Mouse (Mus musculus) central nervous system, embryonic 14 days (tissue): ENCODE results near the gene Zkscan3. TPM values are rescaled to one million over a fixed set of nuclear protein-coding genes. Genes with fewer than 3 reads are reported as not detected.

Experiments used
- polyA plus RNA-seq: library from polyadenylated mRNA; depleted of rRNA; stranded (reverse); fragments of >200 nt; gene quantifications from 2 replicates; pipeline ENCODE4 v1.2.3, GENCODE M21; 2012; rRNA removed

Zkscan3 gene
- 74.8 and 89.9 TPM in 2 replicates for polyA plus RNA-seq

GRCm38 (mm10) chr13:21402287-21402846, at the start of gene Zkscan3:
Gene Zkscan3 (minus strand): TSS chr13:21402755.

DNA sequence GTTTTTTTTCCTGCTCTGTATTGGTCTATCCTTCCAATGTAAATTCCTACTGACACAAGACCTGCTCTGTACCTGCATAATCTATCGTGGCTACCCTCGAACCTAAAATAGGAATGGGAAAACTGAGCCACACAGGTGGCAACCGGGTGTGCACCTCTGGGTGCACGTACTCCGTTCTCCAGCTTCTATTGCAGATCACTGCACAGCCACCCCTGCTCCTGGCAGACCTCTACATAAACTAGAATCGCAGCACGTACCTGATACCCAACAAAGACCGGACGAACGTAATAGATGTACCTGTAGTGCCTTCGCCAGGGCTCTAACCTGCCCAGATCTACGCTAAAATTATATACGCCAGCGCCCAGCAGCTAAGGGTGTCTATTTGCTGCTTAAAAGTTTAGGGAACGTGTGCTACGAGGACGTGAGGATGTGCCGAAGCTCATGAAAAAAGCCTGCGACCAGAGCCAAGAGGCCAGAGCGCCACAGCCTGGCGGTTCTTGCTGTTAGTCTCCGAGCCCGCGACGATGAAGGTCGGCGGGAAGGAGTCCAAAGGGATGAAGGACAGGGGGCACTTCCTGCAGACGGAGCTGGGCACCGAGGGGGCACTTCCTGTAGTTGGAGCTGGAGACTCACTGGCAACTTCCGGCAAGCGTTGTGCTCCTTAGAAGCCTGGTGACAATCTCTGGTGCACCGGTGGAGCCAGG, 38.1 kb upstream of the Zkscan3 start, which contains the start of gene Pgbd1:
Gene Pgbd1, minus strand, starts transcription at position 556 of the 704 bp plus-strand sequence.

GRCm38 (mm10) chr13:21362621-21363248, 39.8 kb downstream of the Zkscan3 start, which contains the start of gene Zscan12:
Gene Zscan12 (plus strand): TSS chr13:21362820.

DNA sequence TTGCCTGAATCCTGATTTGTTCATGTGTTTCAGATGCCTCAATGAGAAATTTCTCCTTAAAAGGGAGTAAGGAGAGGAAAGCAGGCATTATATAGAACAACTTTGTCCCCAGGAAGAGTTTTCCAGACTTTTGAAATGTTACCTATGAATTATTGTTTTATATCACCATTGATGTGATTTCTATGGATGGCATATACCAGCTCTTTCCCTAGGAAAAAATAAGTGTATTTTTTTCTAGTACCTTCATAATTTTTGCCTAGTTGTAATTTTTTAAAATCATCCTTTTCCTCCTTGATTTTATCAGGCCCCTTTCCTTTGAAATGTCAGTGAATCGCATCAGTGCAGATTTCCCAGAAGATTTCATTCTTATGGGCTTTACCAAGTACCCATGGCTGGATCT, 55.9 kb downstream of the Zkscan3 start, which contains the start of gene Olfr1367:
Gene Olfr1367, plus strand, starts transcription at position 301 of the 400 bp plus-strand sequence.

Other genes with a start within 250 kb of the Zkscan3 start
- 73.5 and 75.8 TPM in 2 replicates for gene Trim27, start 223.3 kb downstream of the Zkscan3 start, polyA plus RNA-seq
- gene Gpx5, start 110.0 kb downstream of the Zkscan3 start, polyA plus RNA-seq = 0.02 TPM in 1 of 2 replicates, not detected in the other
- not detected in 2 replicates for gene Gpx6, start 90.6 kb downstream of the Zkscan3 start, polyA plus RNA-seq
- gene Olfr1367, start 55.8 kb downstream of the Zkscan3 start, polyA plus RNA-seq = not detected in 2 replicates
- gene Zscan12, start 39.9 kb downstream of the Zkscan3 start, polyA plus RNA-seq = 10.3 and 11.3 TPM in 2 replicates
- gene Pgbd1, start 38.3 kb upstream of the Zkscan3 start, polyA plus RNA-seq = 4.3 and 4.4 TPM in 2 replicates
- gene Zscan26, start 51.0 kb upstream of the Zkscan3 start, polyA plus RNA-seq = 38.9 and 40.7 TPM in 2 replicates
- 0.96 and 0.98 TPM in 2 replicates for gene Nkapl, start 65.8 kb upstream of the Zkscan3 start, polyA plus RNA-seq
- 5.1 and 5.3 TPM in 2 replicates for gene Zkscan4, start 76.2 kb upstream of the Zkscan3 start, polyA plus RNA-seq
- not detected in 2 replicates for gene Gm10065, start 76.7 kb upstream of the Zkscan3 start, polyA plus RNA-seq
- gene AK157302, start 92.5 kb upstream of the Zkscan3 start, polyA plus RNA-seq = 0.29 and 0.33 TPM in 2 replicates
- gene Gm11273, start 98.7 kb upstream of the Zkscan3 start, polyA plus RNA-seq = 4.1 and 4.4 TPM in 2 replicates
- 10.2 and 11.0 TPM in 2 replicates for gene Zkscan8, start 128.4 kb upstream of the Zkscan3 start, polyA plus RNA-seq
- gene Olfr1366, start 140.1 kb upstream of the Zkscan3 start, polyA plus RNA-seq = not detected in 2 replicates
- gene Olfr1535, start 157.1 kb upstream of the Zkscan3 start, polyA plus RNA-seq = not detected in 2 replicates
- gene Olfr1364, start 179.0 kb upstream of the Zkscan3 start, polyA plus RNA-seq = not detected in 2 replicates
- not detected in 2 replicates for gene Olfr1362, start 211.3 kb upstream of the Zkscan3 start, polyA plus RNA-seq
- not detected in 2 replicates for gene Olfr11, start 239.8 kb upstream of the Zkscan3 start, polyA plus RNA-seq